Mouse (Mus musculus) retina, postnatal 1 day (tissue): ENCODE results near the gene Lclat1.
"Not testable (repeated sequence)": the region's sequence is repeated elsewhere in the genome, so short reads cannot be mapped to it uniquely, and the experiment has no call there.

ENCODE experiments used
- DNase-seq: peaks from one replicate; pipeline ENCODE4 v3.0.0-alpha.2; 2012

Gene Lclat1

GRCm38 (mm10) chr17:73142445-73142844, 34.7 kb downstream of the Lclat1 start:
- DNase-seq = no peak

DNA sequence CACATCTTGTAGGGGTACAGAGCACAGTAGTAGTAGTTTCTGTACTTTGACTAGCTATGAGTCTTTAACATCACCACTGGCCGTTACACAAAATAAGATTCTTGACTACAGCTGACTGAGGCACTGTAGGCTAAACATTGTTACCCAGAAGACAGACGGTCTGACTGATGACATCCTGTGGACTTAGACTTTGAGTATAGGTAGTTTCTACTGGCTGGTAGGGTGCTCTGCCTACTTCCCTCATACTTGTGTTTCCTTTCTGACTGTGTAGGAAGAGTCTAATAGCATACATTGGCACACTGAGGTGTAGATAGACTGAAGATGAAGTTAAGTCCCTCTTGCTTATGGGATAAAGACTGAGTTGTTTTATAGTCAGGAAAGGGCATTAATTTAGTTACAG, 37.6 kb downstream of the Lclat1 start:
- DNase-seq = no peak

DNA sequence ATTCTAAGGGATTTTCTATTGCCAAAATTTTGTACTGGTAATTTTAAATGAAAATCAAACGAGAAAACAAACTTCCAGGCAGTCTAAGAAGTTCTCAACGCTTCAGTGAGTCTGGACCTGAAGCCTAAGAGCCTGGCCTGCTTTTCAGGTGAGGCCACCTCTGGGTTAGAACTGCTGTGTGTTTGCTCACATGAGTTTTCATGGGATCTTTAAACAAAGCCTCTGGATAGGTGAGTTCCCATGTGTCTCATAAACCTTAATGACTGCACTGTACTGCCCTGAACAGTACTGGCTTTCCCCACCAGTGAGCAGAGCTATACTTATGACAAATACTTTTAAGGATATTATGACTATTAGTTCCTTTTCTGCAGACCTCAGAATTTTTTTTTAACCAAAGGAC, 40.8 kb downstream of the Lclat1 start:
- DNase-seq = no peak

DNA sequence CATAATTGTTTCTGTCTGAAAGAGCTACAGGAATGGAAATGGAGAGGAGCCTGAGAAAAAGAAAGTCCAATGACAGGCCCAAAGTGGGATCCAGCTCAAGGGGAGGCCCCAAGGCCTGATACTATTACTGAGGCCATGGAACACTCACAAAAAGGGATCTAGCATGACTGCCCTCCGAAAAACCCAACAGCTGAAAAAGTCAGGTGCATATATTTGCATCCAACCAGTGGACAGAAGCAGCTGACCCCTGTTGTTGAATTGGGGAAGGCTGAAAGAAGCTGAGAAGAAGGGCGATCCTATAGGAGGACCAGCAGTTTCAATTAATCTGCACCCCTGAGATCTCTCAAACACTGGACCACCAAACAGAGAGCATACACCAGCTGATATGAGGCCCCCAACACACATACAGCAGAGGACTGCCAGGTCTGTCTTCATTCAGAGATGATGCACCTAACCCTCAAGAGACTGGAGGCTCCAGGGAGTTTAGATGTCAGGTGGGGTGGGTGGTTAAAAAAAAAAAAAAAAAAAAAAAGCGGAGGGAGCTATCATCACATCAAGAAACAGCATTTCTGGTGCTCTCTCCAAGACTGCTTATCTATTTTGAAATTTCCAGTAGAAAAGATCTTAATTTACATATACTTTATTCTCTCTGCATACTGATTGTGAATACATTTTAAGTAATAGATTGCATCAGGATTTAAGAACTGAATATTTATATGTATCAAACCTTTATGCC, 45.2 kb downstream of the Lclat1 start:
- DNase-seq = not testable (repeated sequence)

DNA sequence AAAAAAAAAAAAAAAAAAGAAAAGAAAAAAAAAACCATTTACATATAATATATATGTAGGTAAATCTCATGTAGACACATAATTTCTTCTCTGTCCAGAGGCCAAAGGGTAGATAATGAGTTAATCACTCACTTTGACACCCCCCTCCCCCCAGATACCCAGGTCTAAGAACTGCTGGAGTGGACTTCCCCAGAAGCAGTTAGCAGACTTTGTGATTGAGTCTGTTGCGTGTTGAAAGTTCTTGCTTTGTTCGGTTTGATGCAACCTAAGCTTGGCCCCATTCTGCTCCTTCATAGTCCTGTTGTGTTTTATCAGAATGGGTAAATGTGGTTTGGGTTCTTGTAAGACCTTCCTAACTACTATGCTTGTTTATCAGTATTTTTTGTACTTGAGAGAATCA, 45.9 kb downstream of the Lclat1 start:
- DNase-seq = no peak

- DNase-seq = no peak
These were observed 48.8 kb downstream of the Lclat1 start for GRCm38 (mm10) chr17:73156606-73157005.

- no peak for DNase-seq
These were observed 54.0 kb downstream of the Lclat1 start for GRCm38 (mm10) chr17:73161795-73162194.

GRCm38 (mm10) chr17:73162445-73163208, 54.8 kb downstream of the Lclat1 start:
- no peak for DNase-seq

DNA sequence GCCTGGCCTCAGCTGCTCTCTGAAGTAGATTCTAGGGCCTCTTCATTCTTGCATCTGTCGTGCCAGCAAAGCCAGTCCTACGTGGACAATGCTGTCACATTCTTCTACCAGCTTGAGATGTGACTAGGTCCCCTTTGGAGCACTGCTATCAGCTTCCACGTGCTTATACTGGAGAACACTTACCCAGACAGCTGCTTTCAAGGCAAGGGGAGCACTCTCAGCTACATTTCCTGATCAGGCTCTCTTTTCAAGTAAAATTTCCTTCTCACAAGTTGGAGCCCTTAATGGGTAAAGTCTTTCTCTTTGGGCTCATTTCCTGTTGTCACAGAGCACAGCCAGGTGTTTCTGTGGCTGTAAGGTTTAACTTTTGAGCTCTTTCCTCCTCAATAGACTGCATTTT, 55.8 kb downstream of the Lclat1 start:
- DNase-seq = no peak

DNA sequence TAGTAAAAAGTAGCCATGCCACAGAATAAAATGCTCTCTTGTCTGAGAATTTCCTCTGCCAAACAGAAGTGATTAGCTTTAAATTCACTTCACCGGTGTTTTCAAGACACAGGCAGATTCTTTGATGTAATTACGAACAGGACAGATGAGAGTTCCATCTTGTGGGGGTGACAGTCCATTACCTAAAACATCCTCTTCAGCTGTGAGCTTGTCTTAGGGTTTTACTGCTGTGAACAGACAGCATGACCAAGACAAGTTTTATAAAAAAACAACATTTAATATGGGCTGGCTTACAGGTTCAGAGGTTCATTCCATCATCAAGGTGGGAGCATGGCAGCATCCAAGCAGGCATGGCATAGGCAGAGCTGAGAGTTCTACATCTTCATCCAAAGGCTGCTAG, 56.3 kb downstream of the Lclat1 start:
- DNase-seq = no peak

GRCm38 (mm10) chr17:73169461-73169860, 61.7 kb downstream of the Lclat1 start:
- no peak for DNase-seq

DNA sequence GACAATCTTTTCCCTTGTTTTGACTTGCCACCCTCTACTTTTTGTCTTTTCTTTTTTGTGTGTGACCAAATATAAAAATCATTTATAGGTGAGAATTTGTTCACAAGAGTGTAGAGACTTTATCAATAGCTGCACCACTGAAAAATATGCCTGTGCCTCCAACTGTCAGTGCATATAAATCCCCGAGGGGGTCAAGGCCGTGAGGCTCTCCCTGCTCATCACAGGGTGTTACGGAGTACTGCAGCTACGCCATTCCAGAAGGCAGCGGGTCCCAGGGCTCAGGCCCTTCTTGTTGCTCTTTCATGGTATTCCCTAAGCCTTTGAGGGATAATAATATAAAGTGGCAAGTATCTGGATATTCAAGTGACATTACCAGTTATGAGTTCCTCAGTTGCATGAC, 62.4 kb downstream of the Lclat1 start:
- no peak for DNase-seq

GRCm38 (mm10) chr17:73174083-73174562, 66.3 kb downstream of the Lclat1 start:
- DNase-seq = peak; percentile 31

DNA sequence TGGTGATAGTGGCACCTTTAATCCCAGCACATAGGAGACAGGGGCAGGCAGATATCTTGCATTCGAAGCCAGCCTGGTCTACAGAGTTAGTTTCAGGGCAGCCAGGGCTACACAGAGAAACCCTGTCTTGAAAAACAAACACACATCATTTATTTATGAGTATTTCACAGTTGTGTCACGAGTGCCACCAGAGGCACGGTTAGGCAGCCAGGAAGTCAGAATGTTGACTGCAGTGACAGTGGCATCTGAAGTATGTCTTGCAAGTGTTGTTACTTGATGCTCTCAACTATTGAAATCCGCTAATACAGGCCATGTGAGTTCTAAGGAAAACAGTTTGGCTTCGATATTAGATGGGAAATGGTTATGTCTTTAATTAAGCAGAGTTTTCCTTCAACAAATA, 67.9 kb downstream of the Lclat1 start:
- no peak for DNase-seq

DNA sequence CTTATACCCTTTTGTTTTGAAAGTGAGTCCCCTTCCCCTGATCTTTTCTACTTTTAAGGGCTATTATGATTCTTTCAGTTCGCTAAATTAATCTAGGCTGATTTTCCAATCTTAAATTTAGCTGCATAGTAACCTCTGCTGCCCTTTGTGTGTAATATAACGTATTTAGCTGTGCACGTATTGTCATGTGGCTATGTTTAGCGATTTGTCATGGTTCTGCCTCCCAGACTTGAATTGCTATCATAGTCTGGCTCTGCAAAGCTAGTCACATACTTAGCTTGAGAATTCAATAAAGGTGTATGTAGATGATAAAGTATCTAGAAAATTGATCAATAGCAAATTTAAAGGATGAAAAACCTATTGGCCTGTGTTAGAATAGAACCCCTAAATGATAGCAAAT, 69.3 kb downstream of the Lclat1 start:
- DNase-seq = no peak

DNA sequence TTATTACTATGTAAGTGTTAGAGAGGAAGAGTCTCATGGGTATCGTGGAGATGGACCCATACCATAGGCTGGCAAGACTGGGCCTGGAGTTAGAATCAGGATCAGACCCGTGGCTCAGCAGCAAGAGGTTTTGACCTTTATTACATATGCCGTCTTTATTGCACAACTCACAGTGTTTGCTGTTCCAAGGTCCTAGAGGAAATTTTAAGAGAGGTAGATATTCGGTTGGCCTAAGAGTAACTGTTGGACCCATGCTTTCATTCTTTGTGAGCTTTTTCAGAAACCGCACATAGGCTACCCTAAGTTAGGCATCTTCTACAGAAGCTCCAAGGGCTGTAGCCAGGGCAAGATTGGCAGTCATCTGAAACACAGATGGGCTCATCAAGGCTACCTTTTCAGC, 79.1 kb downstream of the Lclat1 start:
- DNase-seq = no peak

DNA sequence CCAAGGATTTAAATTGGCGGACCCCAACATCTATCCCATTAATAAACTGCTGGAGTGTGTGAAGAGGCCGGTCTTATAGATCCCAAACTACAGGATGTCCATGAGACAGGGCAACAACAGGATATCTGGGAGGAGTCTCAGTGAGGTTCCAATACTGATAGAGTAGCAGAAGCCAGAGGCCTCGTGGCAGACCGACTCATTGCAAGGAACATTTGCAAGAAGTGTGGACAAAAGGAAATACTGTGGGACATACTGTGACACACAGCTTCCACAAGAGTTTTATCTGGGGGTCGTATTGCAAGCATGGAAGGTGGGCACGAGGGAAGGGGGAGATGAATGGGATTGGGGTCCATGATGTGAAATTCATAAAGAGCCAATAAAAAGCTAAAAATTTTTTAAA, 86.4 kb downstream of the Lclat1 start:
- no peak for DNase-seq

GRCm38 (mm10) chr17:73194575-73194974, 86.8 kb downstream of the Lclat1 start:
- DNase-seq = no peak

DNA sequence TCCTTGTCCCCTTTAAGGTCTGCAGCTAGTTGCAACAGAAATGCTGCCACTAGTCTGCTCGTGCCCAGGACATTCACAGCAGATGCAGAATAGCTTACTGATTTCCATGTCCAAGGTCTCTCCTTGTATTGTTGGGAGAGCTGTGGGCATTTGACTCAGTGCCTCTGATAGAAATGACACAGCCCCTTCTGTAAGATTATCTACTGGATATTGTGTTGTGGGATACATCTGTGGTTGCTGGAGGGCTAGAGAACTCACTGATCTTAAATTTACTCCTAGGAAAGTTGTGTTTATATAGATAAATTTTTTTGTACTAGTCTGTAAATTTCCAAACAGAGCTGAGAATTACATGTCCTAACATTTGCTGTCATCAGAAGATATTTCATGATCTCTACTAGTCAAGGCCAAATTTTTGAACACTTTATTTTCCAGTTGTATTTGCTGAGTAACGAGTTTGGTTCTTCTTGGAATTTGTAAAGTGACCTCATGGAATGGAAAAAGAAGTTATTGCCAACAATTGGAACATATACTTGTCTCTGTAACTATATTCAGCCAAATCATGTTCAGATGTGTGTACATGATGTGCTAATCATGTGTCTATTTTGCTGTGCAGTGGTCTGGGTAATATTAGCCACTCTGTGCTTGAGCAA, 87.4 kb downstream of the Lclat1 start:
- DNase-seq = no peak

DNA sequence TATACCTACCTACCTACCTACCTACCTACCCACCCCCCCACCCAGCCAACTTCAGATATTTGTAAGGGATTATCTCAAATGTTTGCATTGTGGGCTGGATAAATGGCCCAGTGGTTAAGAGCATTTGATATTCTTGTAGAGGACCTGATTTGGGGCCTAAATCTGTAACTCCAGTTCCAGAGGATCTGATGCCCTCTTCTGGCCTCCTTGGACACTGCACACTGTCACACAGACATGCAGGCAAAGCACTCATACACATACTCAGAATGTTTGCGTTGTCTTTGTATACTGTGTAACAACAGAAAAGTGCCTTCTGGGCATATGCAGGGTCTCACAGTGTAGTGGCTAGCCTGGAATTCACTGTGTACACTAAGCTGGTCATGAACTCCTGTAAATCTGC, 88.4 kb downstream of the Lclat1 start:
- DNase-seq = peak; percentile 11

DNA sequence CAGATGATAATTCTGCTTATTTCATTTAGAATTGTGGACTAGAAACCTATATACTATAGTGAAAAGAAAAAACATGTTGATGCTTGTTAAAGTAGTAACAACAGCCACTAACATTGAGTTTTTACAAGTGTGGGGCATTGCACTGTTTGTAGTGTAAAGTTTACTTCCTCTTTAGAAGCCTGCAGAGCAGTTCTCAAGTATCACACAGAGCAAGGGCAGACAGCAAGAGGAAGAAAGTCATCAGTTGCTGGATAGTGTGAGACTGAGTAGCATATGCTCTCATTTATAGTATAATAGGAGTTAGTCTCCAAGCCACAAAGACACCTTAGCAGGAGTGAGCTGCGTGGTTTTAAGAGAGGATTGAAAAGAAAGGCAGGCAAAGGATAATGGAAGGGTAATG, 89.9 kb downstream of the Lclat1 start:
- no peak for DNase-seq

DNA sequence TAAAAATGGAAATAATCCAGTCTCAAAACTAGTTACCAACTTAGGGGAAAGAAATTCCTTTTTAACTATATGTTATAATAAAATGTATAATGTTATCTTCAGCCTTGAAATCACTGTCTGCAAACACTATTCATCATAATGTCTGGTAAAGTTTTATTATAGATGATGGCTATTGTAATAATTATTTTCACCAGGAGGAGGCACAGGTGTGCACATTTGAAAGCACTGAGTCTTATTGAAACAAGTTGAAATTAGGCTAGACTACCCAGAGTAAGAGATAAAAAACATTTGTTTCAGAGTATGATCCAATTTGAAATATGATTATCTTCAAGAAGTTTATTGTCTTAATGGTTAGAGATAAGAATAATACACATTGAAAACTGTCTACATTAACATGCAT, 91.6 kb downstream of the Lclat1 start:
- no peak for DNase-seq

DNA sequence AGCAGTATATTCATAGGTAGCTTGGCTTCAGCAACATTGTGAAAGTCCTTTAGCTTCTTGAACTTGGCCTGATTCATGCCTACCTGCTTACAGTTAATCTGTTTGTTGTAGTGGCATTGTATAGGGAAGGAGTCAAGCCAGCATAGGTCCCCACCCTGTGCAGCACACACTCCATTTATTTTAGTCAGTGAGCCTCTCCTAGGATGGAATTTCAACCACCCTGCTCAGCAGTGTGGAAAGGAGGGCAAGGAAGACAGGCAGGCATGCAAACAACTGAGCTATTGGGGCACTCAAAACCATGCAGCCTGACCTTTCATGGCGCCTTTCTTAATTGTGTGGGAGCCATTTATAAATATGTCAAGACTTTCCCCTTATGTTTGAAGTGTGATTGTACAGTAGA, 92.6 kb downstream of the Lclat1 start:
- DNase-seq = no peak
